Mouse (Mus musculus): Measurements from ENCODE around the gene Mipep.

DNA sequence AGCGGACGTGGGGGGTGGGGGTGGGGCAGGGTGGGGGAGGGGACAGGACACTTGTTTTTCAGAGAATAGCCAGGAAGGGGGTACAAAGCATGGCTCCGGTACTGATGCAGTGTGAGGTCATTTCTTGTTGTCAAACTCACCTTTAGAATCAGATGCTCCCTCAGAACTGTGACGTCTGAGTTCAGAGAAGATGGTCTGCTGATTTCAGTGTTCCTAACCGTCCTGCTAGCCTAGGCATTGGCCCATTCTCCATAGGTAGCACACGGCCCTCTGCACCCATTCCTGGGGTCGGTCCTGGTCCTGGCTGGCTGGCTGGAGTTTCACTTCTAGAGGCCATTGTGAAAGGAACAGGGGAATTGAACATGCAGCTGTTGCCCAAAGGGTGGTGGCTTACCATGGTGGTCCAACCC is 47.2 kb upstream of the Mipep start:
- TF ChIP-seq CTCF (IDR thresholded peaks at IDR 0.05; ENCODE audit: low read depth) (no peak), EP300 (optimal IDR thresholded peaks at IDR 0.05) (no peak)

Measured in stomach, postnatal 0 days (tissue).